Mouse (Mus musculus): Measurements from ENCODE around the gene Tmco3.

DNA sequence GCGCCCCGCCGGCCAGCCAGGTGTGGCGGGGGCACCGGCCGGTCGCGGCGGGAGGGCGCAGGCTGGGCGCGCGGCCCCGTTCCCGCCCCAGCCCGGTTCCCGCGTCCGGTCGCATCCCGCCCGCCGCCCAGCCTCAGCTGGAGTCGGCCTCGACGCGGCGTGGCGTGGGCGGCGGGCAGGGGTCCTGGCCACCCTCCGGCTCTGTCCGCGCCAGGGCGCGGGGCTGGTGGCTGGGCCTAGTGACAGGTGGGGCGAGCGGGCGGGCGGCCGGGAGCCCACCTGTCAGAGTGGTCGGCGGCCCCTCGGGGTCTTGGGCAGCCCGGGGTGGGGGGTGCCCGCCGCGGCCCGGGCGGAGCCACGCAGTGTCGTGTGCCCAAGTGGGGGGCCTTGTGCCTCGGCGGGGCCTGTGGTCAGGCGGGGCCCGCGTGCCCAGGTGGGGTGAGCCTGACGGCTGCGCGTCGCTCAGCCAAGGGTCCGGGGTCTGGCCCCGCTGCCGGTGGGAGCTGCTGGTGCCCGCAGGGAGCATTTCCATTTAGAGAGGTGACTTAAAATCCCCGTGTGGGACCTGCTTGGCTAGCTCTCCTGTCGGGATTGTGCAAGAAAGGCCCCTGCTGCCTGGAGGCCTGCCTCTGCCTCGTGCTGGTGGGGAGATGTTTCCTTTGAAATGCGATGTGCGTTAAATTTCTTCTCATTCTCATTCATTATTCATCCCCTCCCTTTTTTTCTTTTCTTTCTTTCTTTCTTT lies 51.1 kb downstream of the Tmco3 start:
- no peak for TF ChIP-seq CTCF (IDR thresholded peaks at IDR 0.05; ENCODE audit: extremely low read depth, insufficient read length, insufficient replicate concordance, low read depth, low read length)
- TF ChIP-seq POLR2A (IDR thresholded peaks at IDR 0.05; ENCODE audit: low read depth, low read length), result no peak
